Mouse (Mus musculus) midbrain, embryonic 13.5 days (tissue): ENCODE measurements at regions not wholly inside any gene's neighbourhood (a gene's known extent, or its start where the extent isn't known, plus 50 kb on each side); places are given as distances from the start of the nearest gene placed in this dataset.

ENCODE experiments used
- ATAC-seq: fragments of 200-750 bp; cut with Nextera tagmentation; 2 replicates; pipeline ENCODE4 v1.8.0; 2017; ENCODE audit warnings: mild to moderate bottlenecking, moderate TSS enrichment, moderate library complexity
- H3K27ac ChIP-seq: fragments of 300-500 bp; sonication (generic); 2 replicates; pipeline ENCODE4 v1.5.1; 2015; ENCODE audit warnings: inconsistent platforms, mild to moderate bottlenecking, moderate library complexity
- H3K27me3 ChIP-seq: fragments of 300-500 bp; sonication (generic); 2 replicates; pipeline ENCODE4 v1.6.1; 2015; ENCODE audit warnings: mild to moderate bottlenecking, inconsistent platforms
- H3K36me3 ChIP-seq: fragments of 300-500 bp; sonication (generic); 2 replicates; pipeline ENCODE4 v1.6.1; 2015; ENCODE audit warnings: mild to moderate bottlenecking, inconsistent platforms
- H3K4me1 ChIP-seq: fragments of 300-500 bp; sonication (generic); replicated peaks from 2 replicates; pipeline ENCODE4 v1.6.1; 2015; ENCODE audit warnings: inconsistent platforms
- H3K4me2 ChIP-seq: fragments of 300-500 bp; sonication (generic); replicated peaks from 2 replicates; pipeline ENCODE4 v1.6.1; 2015; ENCODE audit warnings: moderate library complexity, mild to moderate bottlenecking, inconsistent platforms
- H3K4me3 ChIP-seq: fragments of 300-500 bp; sonication (generic); replicated peaks from 2 replicates; pipeline ENCODE4 v1.5.1; 2015; ENCODE audit warnings: mild to moderate bottlenecking, inconsistent platforms
- H3K9ac ChIP-seq: fragments of 300-500 bp; sonication (generic); replicated peaks from 2 replicates; pipeline ENCODE4 v1.6.1; 2015; ENCODE audit warnings: mild to moderate bottlenecking, inconsistent platforms
- H3K9me3 ChIP-seq: fragments of 300-500 bp; sonication (generic); 2 replicates; pipeline ENCODE4 v1.6.1; 2016; ENCODE audit warnings: mild to moderate bottlenecking, inconsistent platforms
- WGBS: fragments of 180-500 bp; shearing (Covaris S2); methylation state at CpG from one replicate; pipeline ENCODE4 v1.1.7; 2015; 5-methylcytosine and 5-hydroxymethylcytosine counted together

DNA sequence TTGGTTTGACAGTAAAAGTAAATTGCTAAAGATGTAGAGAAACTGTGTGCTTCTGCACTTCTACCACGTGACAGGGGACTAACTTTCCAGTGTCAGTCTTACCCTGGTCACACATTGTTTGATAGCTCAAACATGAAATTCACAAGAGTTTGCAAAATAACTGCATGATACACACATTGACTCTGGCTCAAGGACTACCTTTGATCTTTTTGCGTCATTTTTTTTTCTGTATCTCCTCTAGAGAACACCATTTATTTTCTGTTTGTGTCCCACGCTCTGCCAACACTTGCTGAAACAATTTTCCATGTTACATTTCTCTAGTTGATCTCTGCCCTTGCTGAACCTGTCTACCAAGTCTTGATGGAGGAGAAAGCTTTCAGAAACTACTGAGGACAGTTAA lies 86.0 kb upstream of the Kynu start:
- WGBS, result 86% methylated on average over 3 of the region's 3 CpGs

DNA sequence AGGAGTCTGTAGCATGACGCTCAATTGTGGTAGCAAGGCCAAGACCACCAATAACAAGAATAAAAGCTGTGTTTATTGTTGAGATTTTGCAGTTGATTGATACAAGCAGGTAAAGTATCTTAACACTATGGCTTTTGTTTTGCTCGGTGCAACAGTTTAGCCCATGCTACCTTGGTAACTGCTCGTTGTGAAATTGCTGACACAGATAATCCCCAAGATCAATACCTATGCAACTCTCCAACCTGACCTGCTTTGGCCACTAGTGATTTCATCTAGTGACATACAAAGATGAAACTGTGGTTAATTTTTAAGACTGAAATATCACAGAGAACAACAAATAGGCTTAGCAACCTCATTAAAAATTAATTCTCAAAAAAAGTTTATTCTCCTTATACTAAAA lies 85.2 kb upstream of the Kynu start:
- WGBS, result 80% methylated on average over 3 of the region's 3 CpGs
- no peak for ATAC-seq
- H3K36me3 ChIP-seq, result no peaks in the 10 kb centered on the region

More for the DNA sequence above, 86.0 kb upstream of the Kynu start:
- no peak for ATAC-seq
- Histone ChIP-seq H3K36me3 (no peaks in the 10 kb centered on the region), H3K27me3 (no peaks in the 10 kb centered on the region), H3K4me1 (no peaks in the 10 kb centered on the region), H3K27ac (no peak overlapping the region), H3K4me3 (no peak overlapping the region), H3K9ac (no peak overlapping the region), H3K4me2 (no peak overlapping the region), H3K9me3 (no peaks in the 10 kb centered on the region)

DNA sequence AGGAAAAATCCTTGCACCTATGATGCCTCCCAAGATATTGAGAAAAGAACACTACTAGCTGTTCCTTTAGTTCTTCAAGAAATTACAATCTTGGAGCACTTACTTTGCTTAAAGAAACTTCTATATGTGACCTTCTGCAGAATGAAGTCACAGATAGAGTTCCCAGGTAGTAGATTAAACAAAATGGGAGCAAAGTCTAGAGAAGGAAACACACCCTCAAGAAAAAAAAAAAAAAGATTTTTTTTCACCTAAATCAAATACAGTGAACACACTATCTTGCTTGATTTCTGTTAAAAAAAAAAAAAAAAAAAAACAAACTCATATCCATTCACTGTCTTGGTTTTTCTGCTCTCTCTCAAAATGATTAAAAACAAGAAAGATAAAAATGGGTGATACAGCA lies 76.6 kb upstream of the Kynu start:
- no peaks in the 10 kb centered on the region for H3K36me3 ChIP-seq
- no peak overlapping the region for H3K4me3 ChIP-seq
- no peaks in the 10 kb centered on the region for H3K9me3 ChIP-seq
- H3K27me3 ChIP-seq, result no peaks in the 10 kb centered on the region
- ATAC-seq, result no peak
- no peaks in the 10 kb centered on the region for H3K4me1 ChIP-seq
- H3K9ac ChIP-seq, result no peak overlapping the region
- no peak overlapping the region for H3K4me2 ChIP-seq
- H3K27ac ChIP-seq, result no peak overlapping the region

More for the DNA sequence above, 85.2 kb upstream of the Kynu start:
- Histone ChIP-seq H3K27ac (no peak overlapping the region), H3K9me3 (no peaks in the 10 kb centered on the region), H3K4me1 (no peaks in the 10 kb centered on the region), H3K9ac (no peak overlapping the region), H3K4me3 (no peak overlapping the region), H3K4me2 (no peak overlapping the region), H3K27me3 (no peaks in the 10 kb centered on the region)

DNA sequence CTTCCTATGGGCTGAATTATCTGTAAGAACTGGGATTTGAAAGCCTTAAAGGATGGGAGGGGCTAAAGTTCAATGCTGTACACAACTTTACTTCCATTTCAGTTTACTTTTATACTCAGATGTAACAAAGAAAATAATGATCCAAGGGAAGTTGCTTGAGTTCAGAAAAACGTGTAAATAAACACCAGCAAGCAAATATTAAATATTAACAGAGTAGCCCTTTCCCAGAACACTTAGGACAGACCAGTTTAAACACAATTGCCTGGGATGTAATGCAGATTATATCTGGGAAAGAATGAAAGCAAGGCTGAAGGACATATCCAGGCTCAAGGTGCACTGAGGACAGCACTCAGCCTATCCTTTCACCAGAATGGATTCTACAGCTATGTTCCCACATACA lies 75.3 kb upstream of the Kynu start:
- no peaks in the 10 kb centered on the region for H3K9me3 ChIP-seq
- no peak overlapping the region for H3K9ac ChIP-seq
- H3K27me3 ChIP-seq, result no peaks in the 10 kb centered on the region
- no peak overlapping the region for H3K4me3 ChIP-seq
- ATAC-seq, result no peak
- WGBS, result 43% methylated on average over 1 of the region's 1 CpGs
- H3K4me2 ChIP-seq, result no peak overlapping the region
- no peaks in the 10 kb centered on the region for H3K36me3 ChIP-seq
- H3K4me1 ChIP-seq, result no peaks in the 10 kb centered on the region
- no peak overlapping the region for H3K27ac ChIP-seq
